Mouse (Mus musculus) kidney, postnatal 4 days (tissue): ENCODE measurements around the gene Tasp1.
"Not testable (repeated sequence)": the region's sequence is repeated elsewhere in the genome, so short reads cannot be mapped to it uniquely, and the experiment has no call there.

Experiments used
- DNase-seq, 2 experiments: peaks; one replicate each; pipeline ENCODE4 v3.0.0; 2021; ENCODE audit warnings: mixed read lengths in 2 of 2

The Tasp1 gene

DNA sequence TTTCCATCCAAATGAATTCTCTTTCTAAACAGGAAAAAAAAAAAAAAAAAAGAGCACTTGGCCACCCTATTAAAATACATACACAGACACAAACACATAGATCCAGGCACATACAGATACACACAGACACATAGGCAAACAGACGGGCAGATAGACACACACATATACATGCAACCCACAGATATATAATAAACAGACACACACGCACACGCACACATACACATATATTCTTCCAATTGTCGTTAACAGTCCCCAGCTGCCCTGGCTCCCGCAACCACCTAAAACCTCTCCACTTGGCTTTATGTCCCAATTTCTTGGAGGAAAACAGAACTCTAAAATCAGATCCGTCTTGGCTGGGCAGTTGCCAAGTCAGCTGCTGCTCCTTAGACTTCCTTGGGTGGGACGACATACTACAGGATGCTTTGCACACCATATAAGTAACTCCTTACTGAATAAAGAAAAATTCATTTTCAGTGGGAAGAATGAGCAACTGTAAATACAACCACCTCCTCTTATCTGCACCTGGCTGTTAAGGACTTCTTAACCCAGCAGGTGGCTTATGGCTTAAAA lies 188.5 kb downstream of the Tasp1 start:
- DNase-seq, result peak; percentile 24 to 27

DNA sequence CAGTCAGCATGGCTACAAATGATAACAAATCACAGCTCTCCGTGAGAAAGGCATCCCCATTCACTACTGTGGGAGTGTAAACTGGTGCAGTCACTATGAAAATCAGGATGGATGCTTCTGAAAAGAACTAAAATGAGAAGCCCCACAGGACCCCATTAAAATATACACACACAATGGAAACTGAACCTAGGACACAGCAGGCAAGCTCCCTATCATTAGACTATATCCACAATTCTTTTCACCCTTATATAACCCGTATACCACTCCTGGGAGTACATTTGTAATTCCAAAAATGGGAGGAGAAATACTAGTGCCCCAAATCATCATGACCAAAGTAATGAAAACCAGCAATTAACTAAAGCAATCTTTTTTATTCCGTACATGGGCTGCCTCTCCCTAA lies 190.7 kb downstream of the Tasp1 start:
- DNase-seq, result no peak

DNA sequence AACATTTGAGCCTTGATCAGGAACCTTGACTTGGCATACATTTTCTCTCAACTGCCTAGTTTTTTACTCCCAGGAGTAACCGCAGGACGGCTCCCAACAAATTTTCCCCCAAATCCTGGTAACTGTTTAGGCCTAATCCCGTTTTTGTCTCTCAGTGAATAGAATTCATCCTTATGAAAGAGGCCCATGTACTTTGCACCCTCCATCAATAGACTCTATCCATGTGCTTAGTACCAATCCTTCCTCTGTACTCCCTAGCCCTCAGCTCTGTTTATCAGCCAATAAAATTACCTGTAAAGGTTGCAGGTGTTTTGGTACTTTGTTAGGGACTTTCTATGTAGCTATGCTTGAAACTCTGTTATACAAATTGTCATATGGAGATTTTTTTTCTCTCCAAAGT lies 192.4 kb downstream of the Tasp1 start:
- no peak for DNase-seq

- DNase-seq, result no peak
These were observed 192.8 kb downstream of the Tasp1 start for GRCm38 (mm10) chr2:139873762-139874161.

DNA sequence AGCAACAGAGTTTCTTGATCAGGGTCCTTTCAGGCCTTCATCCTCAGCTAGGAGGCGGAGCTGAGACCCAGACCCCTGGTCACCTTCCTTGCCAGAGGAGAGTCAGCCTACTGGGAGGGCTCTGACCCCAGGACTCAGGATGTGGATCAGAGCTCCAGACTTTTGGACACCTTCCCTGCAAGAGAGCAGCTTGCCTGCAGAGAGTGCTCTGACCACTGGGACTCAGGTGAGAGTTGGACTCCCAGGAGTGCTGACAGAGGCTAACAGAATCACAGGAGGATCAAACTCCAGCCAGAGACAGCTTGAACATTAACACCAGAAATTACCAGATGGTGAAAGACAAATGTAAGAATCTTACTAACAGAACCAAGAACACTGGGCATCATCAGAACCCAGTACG lies 197.5 kb downstream of the Tasp1 start:
- not testable (repeated sequence) for DNase-seq

GRCm38 (mm10) chr2:139863396-139863795 lies 203.2 kb downstream of the Tasp1 start:
- DNase-seq, result not testable (repeated sequence)

DNA sequence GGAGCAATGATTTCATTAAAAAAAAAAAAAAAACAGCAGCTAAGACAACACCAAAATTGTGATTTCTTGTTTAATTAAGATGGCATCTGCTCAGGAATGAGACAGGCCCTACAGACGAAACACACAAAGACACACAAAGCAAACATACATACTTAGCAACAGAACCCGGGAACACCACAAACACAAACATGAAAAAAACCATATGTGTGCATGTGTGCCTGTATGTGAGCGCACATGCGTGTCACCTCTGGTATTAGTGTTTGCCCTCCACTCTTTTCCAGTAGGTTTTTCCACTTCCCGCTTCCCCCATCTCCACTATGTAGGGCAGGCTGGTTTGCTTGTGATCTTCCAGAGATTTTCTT lies 206.5 kb downstream of the Tasp1 start:
- DNase-seq, result no peak

DNA sequence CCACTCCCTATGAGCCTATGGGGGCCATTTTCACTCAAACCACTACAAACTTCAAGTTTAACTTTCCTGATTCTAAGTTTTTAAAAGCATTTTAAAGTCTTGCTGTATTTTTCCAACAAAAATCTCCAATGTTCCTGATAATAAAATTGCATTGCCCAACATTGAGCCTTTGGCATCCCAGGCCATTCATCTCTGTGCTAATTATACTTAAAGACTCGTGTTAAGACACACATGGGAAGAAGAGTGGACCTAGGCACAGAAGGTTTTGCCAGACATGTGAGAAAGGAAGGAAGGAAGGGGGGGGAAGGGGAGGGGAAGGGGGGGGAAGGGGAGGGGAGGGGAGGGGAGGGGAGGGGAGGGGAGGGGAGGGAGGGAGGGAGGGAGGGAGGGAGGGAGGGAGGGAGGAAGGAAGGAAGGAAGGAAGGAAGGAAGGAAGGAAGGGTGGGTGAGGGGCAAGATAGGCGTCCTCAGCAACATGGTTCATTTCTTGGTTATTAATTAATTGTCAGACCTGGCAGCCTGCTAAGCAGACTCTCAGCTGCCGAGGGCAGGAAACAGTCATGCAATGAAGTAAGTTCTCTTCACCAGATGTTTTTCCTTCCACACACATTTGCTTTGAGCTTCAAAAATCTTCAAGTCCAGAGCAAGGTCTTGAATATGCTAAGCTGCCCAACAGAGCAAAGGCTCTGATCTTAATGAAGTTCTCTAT lies 207.0 kb downstream of the Tasp1 start:
- peak; percentile 19 to 27 for DNase-seq

DNA sequence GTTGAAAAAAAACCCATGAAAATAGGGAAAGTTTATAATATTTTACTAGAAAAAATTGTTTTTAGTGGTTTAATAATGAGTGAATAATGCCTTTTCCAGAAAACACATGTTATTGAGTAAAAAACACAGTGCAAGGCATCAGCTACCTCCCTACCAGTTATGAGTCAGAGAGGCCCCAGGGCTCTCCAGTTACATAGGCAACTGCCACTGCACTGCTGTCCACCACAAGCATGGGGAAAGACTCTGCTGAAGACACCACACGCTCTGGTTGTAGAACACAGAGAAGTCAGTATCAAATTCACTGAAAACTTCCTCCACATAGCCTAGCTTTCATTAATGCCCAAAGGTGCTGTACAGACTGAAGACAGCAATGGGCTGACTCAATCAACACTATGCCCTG lies 217.0 kb downstream of the Tasp1 start:
- no peak for DNase-seq

DNA sequence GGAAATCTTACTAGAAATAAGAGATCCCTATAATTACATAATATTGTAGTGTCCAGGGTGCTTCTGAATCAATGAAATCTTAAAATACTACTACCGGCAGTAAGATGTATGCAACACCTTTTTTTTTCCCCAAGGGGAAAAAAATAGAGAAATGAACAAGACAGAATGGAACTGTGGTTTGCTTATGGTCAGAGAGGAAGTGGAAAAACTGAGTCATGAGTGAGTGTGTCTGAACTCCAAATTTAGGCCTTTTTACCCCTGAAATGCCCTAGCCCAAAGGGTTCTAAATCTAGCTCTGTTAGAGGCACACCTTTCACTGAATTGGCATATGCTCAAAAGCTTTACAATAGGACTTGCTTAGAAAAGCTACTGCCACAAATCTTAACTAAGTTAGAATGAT lies 225.2 kb downstream of the Tasp1 start:
- no peak for DNase-seq

- no peak for DNase-seq
These were observed 225.7 kb downstream of the Tasp1 start for GRCm38 (mm10) chr2:139840941-139841340.

DNA sequence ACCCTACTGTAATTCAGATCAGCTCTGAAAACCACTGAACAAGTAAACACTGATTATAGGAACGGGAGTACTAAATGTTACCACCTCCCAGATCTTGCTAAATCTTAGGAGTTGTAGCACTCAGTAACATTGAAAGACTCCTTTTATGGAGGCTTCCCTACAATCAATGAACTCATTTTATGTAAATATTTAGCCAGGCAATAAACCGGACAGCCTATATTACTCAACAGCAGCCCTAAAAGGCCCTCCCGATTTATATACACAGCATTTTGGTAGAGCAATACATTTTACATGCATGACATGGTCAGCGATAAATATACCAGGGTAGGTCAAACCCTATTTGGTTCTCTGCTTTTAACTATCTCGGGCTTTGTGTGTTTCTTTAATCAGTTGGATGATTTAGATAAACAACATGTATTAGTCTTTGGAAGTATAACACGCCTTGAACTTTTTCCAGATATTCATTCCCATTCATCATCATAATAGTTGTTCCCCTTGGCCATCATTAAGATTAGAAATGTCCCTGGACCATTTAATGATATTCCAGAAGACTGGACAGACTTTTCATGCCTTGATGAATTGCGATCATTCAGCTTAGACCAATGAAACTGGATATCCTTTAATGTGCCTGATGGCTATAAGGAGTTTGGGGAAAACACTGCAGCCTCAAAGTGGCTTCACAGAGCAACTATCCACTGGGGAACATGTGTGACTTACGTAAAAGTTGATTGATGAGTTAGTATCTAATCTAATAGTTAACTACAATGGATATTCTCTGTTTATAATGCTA lies 244.8 kb downstream of the Tasp1 start:
- no peak for DNase-seq

DNA sequence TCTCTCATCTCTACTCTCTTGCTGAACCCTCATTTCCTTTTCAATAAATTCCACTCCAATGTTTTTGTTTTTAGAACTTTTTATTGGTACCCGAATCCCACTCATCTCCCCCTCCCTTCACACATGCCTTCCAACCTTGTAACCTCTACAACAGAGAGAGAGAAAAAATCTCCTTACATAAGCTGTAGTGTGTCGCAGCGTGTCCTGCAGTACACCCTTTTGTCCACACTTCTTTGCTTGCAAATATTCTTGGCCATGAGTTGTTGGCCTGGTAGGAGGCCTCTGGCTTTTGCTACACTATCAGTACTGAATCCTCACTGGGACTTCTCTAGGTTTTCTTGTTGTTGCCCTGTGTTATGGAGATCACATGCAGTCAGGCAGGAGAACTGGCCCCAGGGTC lies 249.3 kb downstream of the Tasp1 start:
- no peak for DNase-seq

DNA sequence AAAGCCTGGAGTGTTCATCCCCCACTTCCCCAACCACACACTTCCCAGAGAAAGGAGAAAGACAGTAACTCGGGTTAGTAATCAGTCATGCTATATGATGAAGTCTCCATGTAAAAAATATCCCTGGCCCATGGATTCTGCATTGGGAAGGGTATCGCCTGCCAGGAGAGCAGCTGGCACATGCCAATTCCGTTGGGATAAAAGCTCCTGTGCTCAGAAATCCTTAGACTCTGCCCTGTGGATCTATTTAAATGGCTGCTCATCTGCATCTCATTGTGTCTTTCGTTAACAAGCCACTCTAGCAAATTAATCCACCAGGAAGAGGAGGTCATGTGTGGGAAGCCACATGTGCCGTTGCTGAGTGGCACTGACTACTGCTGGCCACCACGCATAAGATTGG lies 258.7 kb downstream of the Tasp1 start:
- no peak for DNase-seq

- no peak for DNase-seq
These were observed 262.6 kb downstream of the Tasp1 start for GRCm38 (mm10) chr2:139804041-139804440.

- DNase-seq, result no peak
These were observed 274.1 kb downstream of the Tasp1 start for GRCm38 (mm10) chr2:139792345-139793120.

DNA sequence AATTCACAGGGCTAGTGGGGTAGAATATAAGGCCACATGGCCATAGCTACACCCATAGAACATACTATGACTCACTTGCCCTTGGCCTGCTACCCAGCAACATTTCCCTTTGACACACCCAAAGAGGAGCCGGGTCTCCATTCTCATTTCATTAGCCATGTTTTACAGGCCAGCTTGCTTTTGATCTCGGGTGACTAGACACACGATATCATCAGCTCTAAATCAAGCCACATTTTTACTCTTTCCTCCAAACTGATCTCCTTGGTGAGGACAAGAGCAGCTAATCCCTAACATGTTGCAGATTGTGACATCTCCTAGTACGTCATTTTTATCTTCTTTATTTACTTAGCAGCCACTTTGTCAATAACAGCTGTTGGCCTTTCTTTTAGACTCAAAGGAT lies 277.9 kb downstream of the Tasp1 start:
- no peak for DNase-seq

GRCm38 (mm10) chr2:139784946-139785345 lies 281.7 kb downstream of the Tasp1 start:
- no peak for DNase-seq

DNA sequence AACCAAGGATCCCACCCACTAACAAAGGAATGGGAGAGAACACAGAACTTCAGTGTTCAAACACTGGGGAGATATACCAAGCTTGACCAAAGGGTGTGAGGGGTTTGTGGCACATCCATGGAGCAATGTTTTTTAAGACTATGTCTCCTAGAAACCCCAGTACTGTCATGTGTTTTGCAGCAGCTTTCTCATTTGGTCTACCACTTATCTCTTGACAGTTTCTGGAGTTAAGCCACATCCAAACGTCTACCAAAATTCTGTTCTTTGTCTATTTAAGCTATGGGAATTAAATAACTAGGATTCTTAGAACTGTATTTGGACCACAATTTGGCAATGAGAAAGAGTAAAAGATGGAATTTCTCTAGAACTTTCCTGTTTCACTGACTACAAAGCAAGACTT lies 282.1 kb downstream of the Tasp1 start:
- no peak for DNase-seq
